Mouse (Mus musculus): ENCODE measurements around the gene Med16. TPM values are rescaled to one million over a fixed set of nuclear protein-coding genes. Genes with fewer than 3 reads are reported as not detected.

The Med16 gene
- polyA plus RNA-seq, 1 experiment from 2014 or later, result 37.3 TPM

GRCm38 (mm10) chr10:79852107-79852789 is 56.5 kb downstream of the Med16 start:
- ATAC-seq, result no peak
- Histone ChIP-seq H3K9ac (peak overlapping the region; percentile 62), H3K4me2 (replicated peaks) (peak overlapping the region; percentile 76), H3K36me3 (no peaks in the 10 kb centered on the region), H3K27ac (peak overlapping the region; percentile 98), H3K9me3 (no peaks in the 10 kb centered on the region), H3K4me1 (replicated peaks) (peaks cover 45% of the 10 kb centered on the region), H3K27me3 (replicated peaks) (no peaks in the 10 kb centered on the region), H3K4me3 (replicated peaks) (peak overlapping the region; percentile 41; the same call in 1 of the 2 replicates)
- 22% methylated on average over 9 of the region's 9 CpGs for WGBS

DNA sequence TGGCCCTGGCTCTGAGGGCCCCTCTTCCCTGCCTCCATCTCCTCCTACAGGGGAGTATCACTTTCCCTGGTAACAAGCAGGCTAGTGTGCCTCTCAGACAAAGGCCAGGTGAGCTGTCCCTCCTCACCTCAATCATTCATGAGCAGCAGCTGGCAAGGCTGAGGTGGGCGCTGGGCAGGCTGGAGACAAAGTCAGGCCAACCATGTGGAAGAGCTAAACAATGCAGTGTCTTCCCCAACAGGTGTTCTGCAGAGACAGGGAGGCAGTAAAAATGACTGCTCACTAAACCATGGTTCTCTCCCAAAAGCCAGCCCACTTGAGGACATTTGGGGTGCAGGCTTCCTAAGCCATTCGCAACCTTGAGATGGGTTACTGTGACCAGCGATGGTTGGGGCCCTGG is 57.1 kb downstream of the Med16 start:
- H3K36me3 ChIP-seq, result no peaks in the 10 kb centered on the region
- no peak for ATAC-seq
- no peaks in the 10 kb centered on the region for H3K9me3 ChIP-seq
- H3K4me1 ChIP-seq (replicated peaks), result peaks cover 39% of the 10 kb centered on the region
- WGBS, result 44% methylated on average over 3 of the region's 3 CpGs
- H3K27ac ChIP-seq, result peak overlapping the region; percentile 98
- no peaks in the 10 kb centered on the region for H3K27me3 ChIP-seq (replicated peaks)
- peak overlapping the region; percentile 19; the same call in 1 of the 2 replicates for H3K9ac ChIP-seq
- H3K4me2 ChIP-seq (replicated peaks), result peak overlapping the region; percentile 76
- H3K4me3 ChIP-seq (replicated peaks), result peak overlapping the region; percentile 9; the same call in 1 of the 2 replicates

- Histone ChIP-seq H3K9me3 (no peaks in the 10 kb centered on the region), H3K9ac (no peak overlapping the region), H3K4me3 (replicated peaks) (no peak overlapping the region), H3K27me3 (replicated peaks) (no peaks in the 10 kb centered on the region), H3K4me2 (replicated peaks) (no peak overlapping the region), H3K27ac (no peak overlapping the region), H3K4me1 (replicated peaks) (peaks cover 35% of the 10 kb centered on the region), H3K36me3 (no peaks in the 10 kb centered on the region)
- WGBS, result 77% methylated on average over 8 of the region's 8 CpGs
- ATAC-seq, result no peak
These were observed 58.6 kb downstream of the Med16 start for GRCm38 (mm10) chr10:79849941-79850628.

DNA sequence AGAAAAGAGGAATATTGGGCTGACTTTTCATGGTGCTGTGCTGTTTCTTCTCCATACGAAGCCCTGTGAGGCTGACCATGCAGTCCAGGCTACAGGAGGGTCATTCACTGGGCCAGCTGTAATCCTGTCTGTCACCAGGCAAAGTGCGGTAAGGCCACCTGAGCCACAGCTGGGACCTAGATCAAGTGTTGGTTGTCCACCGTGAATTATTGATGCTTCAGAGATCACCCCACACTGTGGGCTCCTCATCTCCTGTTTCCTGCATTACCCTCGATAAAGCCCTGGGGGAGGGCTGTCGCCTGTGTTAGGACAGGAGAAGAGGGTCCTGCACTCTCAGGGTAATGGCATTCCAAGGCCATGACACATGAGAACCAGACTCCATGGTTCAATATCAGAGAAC is 62.2 kb downstream of the Med16 start:
- 49% methylated on average over 5 of the region's 5 CpGs for WGBS

More for the DNA sequence above, 62.2 kb downstream of the Med16 start:
- H3K9me3 ChIP-seq, result no peaks in the 10 kb centered on the region
- no peak overlapping the region for H3K4me2 ChIP-seq (replicated peaks)
- no peaks in the 10 kb centered on the region for H3K27me3 ChIP-seq (replicated peaks)
- H3K9ac ChIP-seq, result no peak overlapping the region
- H3K36me3 ChIP-seq, result no peaks in the 10 kb centered on the region
- no peak for ATAC-seq
- peaks cover 31% of the 10 kb centered on the region for H3K4me1 ChIP-seq (replicated peaks)
- no peak overlapping the region for H3K4me3 ChIP-seq (replicated peaks)
- no peak overlapping the region for H3K27ac ChIP-seq

Other genes with a start within 250 kb of the Med16 start
- gene Madcam1, start 244.4 kb downstream of the Med16 start, polyA plus RNA-seq (2015; fragmentation: Nextera tagmentation; extraction: Ambion mirVana), result 23.6 and 28.6 TPM in 2 replicates
- 62.8 and 63.0 TPM in 2 replicates for gene Tpgs1, start 239.6 kb downstream of the Med16 start, polyA plus RNA-seq (2015; fragmentation: Nextera tagmentation; extraction: Ambion mirVana)
- 137 and 144 TPM in 2 replicates for gene Cdc34, start 226.7 kb downstream of the Med16 start, polyA plus RNA-seq (2015; fragmentation: Nextera tagmentation; extraction: Ambion mirVana)
- 0.52 and 0.76 TPM in 2 replicates for gene Gzmm, start 219.9 kb downstream of the Med16 start, polyA plus RNA-seq (2015; fragmentation: Nextera tagmentation; extraction: Ambion mirVana)
- 1,119 and 1,131 TPM in 2 replicates for gene Bsg, start 204.4 kb downstream of the Med16 start, polyA plus RNA-seq (2015; fragmentation: Nextera tagmentation; extraction: Ambion mirVana)
- gene Hcn2, start 192.3 kb downstream of the Med16 start, polyA plus RNA-seq (2015; fragmentation: Nextera tagmentation; extraction: Ambion mirVana), result 0.18 and 0.23 TPM in 2 replicates
- 37.8 and 45.5 TPM in 2 replicates for gene Polrmt, start 162.3 kb downstream of the Med16 start, polyA plus RNA-seq (2015; fragmentation: Nextera tagmentation; extraction: Ambion mirVana)
- 0.09 and 0.28 TPM in 2 replicates for gene Fgf22, start 153.8 kb downstream of the Med16 start, polyA plus RNA-seq (2015; fragmentation: Nextera tagmentation; extraction: Ambion mirVana)
- 89.8 and 91.6 TPM in 2 replicates for gene Rnf126, start 142.0 kb downstream of the Med16 start, polyA plus RNA-seq (2015; fragmentation: Nextera tagmentation; extraction: Ambion mirVana)
- 14.0 and 16.1 TPM in 2 replicates for gene Fstl3, start 131.7 kb downstream of the Med16 start, polyA plus RNA-seq (2015; fragmentation: Nextera tagmentation; extraction: Ambion mirVana)
- 0.09 TPM in 1 of 2 replicates, not detected in the other for gene Prss57, start 118.0 kb downstream of the Med16 start, polyA plus RNA-seq (2015; fragmentation: Nextera tagmentation; extraction: Ambion mirVana)
- gene Palm, start 115.4 kb downstream of the Med16 start, polyA plus RNA-seq (2015; fragmentation: Nextera tagmentation; extraction: Ambion mirVana), result 48.1 and 48.5 TPM in 2 replicates
- gene Misp, start 87.9 kb downstream of the Med16 start, polyA plus RNA-seq (2015; fragmentation: Nextera tagmentation; extraction: Ambion mirVana), result 141 and 154 TPM in 2 replicates
- 307 and 314 TPM in 2 replicates for gene Ptbp1, start 54.5 kb downstream of the Med16 start, polyA plus RNA-seq (2015; fragmentation: Nextera tagmentation; extraction: Ambion mirVana)
- 3.7 and 3.9 TPM in 2 replicates for gene Prtn3, start 34.4 kb downstream of the Med16 start, polyA plus RNA-seq (2015; fragmentation: Nextera tagmentation; extraction: Ambion mirVana)
- 31.3 and 32.7 TPM in 2 replicates for gene Plppr3, start 34.3 kb downstream of the Med16 start, polyA plus RNA-seq (2015; fragmentation: Nextera tagmentation; extraction: Ambion mirVana)
- gene Elane, start 22.7 kb downstream of the Med16 start, polyA plus RNA-seq (2015; fragmentation: Nextera tagmentation; extraction: Ambion mirVana), result 1.1 and 2.6 TPM in 2 replicates
- gene Cfd, start 18.1 kb downstream of the Med16 start, polyA plus RNA-seq (2015; fragmentation: Nextera tagmentation; extraction: Ambion mirVana), result not detected in 2 replicates
- 17.7 TPM in 1 of 2 replicates, not detected in the other for gene Gm26602, start 1.9 kb upstream of the Med16 start, polyA plus RNA-seq (2015; fragmentation: Nextera tagmentation; extraction: Ambion mirVana)
- gene Kiss1r, start 8.0 kb upstream of the Med16 start, polyA plus RNA-seq (2015; fragmentation: Nextera tagmentation; extraction: Ambion mirVana), result 0.52 and 1.1 TPM in 2 replicates
- gene R3hdm4, start 12.3 kb upstream of the Med16 start, polyA plus RNA-seq (2015; fragmentation: Nextera tagmentation; extraction: Ambion mirVana), result 108 and 116 TPM in 2 replicates
- 18.7 and 19.0 TPM in 2 replicates for gene Arid3a, start 18.1 kb upstream of the Med16 start, polyA plus RNA-seq (2015; fragmentation: Nextera tagmentation; extraction: Ambion mirVana)
- 90.3 and 94.8 TPM in 2 replicates for gene Wdr18, start 51.2 kb upstream of the Med16 start, polyA plus RNA-seq (2015; fragmentation: Nextera tagmentation; extraction: Ambion mirVana)
- gene Grin3b, start 61.8 kb upstream of the Med16 start, polyA plus RNA-seq (2015; fragmentation: Nextera tagmentation; extraction: Ambion mirVana), result 0.11 TPM in 2 replicates
- 18.1 and 19.6 TPM in 2 replicates for gene Tmem259, start 75.4 kb upstream of the Med16 start, polyA plus RNA-seq (2015; fragmentation: Nextera tagmentation; extraction: Ambion mirVana)
- 239 and 242 TPM in 2 replicates for gene Cnn2, start 79.7 kb upstream of the Med16 start, polyA plus RNA-seq (2015; fragmentation: Nextera tagmentation; extraction: Ambion mirVana)
- gene Abca7, start 87.6 kb upstream of the Med16 start, polyA plus RNA-seq (2015; fragmentation: Nextera tagmentation; extraction: Ambion mirVana), result 3.0 and 3.7 TPM in 2 replicates
- 6.3 and 6.5 TPM in 2 replicates for gene Arhgap45, start 107.7 kb upstream of the Med16 start, polyA plus RNA-seq (2015; fragmentation: Nextera tagmentation; extraction: Ambion mirVana)
- 206 and 218 TPM in 2 replicates for gene Polr2e, start 130.9 kb upstream of the Med16 start, polyA plus RNA-seq (2015; fragmentation: Nextera tagmentation; extraction: Ambion mirVana)
- 712 and 771 TPM in 2 replicates for gene Gpx4, start 138.2 kb upstream of the Med16 start, polyA plus RNA-seq (2015; fragmentation: Nextera tagmentation; extraction: Ambion mirVana)
- 12.8 and 14.0 TPM in 2 replicates for gene Sbno2, start 196.6 kb upstream of the Med16 start, polyA plus RNA-seq (2015; fragmentation: Nextera tagmentation; extraction: Ambion mirVana)
- gene Stk11, start 206.9 kb upstream of the Med16 start, polyA plus RNA-seq (2015; fragmentation: Nextera tagmentation; extraction: Ambion mirVana), result 14.4 and 21.2 TPM in 2 replicates
- 701 and 737 TPM in 2 replicates for gene Atp5d, start 229.7 kb upstream of the Med16 start, polyA plus RNA-seq (2015; fragmentation: Nextera tagmentation; extraction: Ambion mirVana)
- 4.8 and 5.1 TPM in 2 replicates for gene Cbarp, start 231.9 kb upstream of the Med16 start, polyA plus RNA-seq (2015; fragmentation: Nextera tagmentation; extraction: Ambion mirVana)
- 14.1 and 16.1 TPM in 2 replicates for gene Midn, start 239.3 kb upstream of the Med16 start, polyA plus RNA-seq (2015; fragmentation: Nextera tagmentation; extraction: Ambion mirVana)